Mouse (Mus musculus): Measurements from ENCODE around the gene Hip1r.

Hip1r gene

GRCm38 (mm10) chr5:124014791-124015251, 41.4 kb downstream of the Hip1r start:
- peak in 1 of 2 experiments; percentile 66 for DNase-seq (ENCODE audit: low read depth in 1 of 2, low spot score in 2 of 2)

DNA sequence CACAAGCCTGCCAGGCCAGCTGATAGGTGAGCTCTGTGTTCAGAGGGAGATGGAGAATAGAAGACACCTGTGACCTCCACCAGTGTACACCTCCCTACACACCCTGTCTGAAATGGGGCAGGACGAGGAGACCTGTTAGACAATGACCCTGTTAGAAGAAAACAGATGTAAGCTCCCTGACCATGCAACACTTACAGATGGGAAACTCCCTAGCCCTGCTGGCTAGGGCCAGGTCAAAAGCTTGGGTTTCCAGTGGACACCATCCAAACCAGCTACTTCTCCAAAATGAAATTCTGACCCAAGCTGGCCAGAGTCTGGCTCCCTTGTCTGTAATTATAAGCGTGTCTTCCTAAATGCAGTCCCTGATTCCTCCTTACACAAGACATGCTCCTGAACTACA, 42.3 kb downstream of the Hip1r start:
- DNase-seq (ENCODE audit: low read depth in 1 of 2, low spot score in 2 of 2) = no peak

DNA sequence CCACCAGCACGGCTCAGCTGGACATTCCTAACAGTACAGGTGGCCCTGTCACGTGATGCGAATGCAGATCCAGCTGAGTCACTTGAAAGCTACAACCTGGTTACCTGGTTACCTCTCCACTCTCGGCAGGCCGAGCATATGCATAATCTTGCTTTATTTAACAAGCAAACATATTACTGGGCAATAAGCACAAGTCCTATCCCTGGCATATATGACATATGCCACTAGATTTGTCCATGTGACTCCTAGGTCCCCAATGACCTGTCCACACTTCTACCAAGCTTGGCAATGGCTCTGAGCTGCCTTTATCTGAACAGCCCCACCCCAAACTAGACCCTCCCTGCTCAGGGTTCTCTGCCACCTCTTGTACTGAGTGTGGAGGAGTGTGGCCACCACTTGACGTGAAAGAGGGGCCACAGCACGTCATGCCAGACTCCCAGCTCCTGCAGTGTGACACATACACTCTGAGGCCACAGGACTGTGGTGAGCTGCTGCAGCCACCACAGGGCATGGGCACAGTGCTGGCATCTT, 42.9 kb downstream of the Hip1r start:
- DNase-seq (ENCODE audit: low read depth in 1 of 2, low spot score in 2 of 2) = no peak

DNA sequence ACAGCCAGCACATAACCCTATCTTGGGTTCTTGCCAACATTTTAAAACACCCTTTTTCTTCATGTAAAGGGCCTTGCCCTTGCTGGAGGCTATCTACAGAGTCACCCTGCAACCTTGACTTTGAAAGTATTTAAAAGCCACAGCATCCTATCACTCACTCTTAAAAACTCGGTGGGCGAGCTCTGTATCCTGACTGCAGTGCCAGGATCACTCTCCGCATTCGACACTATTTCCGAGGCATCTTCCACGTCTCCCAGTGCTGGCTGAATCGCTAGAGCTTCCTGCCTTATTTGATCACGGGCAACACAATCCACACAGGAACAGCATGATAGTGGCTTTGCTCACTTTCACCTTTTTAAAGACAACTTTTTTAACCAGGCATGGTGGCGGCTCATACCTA, 44.5 kb downstream of the Hip1r start:
- no peak for DNase-seq (ENCODE audit: low read depth in 1 of 2, low spot score in 2 of 2)

GRCm38 (mm10) chr5:124018651-124019050, 45.2 kb downstream of the Hip1r start:
- DNase-seq (ENCODE audit: low read depth in 1 of 2, low spot score in 2 of 2) = no peak

DNA sequence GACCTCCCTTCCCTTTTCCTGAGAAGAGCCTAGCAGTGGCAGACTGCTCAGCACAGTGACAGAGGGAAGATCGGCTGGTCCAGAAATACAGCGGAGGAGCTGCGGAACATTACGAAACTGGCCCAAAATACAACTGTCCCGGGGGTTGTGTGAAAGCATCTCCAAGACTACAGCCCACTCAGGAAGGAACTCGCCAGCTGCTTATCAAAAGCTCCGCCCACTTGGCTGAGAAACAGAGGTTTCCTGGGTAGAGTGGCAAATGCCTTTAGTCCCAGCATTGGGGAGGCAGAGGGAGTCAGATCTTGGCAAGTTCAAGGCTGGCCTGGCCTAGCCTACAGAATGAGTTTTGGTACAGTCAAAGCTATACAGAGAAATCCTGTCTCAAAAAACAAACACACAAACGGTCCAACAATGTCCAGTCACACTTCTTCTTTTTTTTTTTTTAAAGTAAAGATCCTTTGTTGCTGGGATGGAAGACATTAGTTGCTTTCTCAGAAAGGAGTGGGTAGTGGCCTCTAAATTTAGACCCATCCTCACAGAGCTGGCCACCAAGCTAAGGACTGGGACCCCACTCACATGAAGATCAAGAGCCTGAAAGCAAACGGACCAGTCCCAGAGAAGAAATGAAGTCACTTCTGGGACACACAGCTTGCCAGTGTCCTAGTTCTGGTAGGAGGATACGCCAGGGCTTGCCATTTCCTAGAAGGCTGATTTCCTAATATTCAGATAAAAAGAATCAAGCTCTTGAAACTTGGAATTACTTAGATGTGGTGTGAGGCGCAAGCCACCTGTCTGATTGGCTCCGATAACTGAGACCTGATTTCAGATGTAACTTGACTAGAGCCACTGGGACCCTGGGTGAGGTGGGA, 46.2 kb downstream of the Hip1r start:
- no peak for DNase-seq (ENCODE audit: low read depth in 1 of 2, low spot score in 2 of 2)

GRCm38 (mm10) chr5:124021148-124021547, 47.7 kb downstream of the Hip1r start:
- no peak for DNase-seq (ENCODE audit: low read depth in 1 of 2, low spot score in 2 of 2)

- DNase-seq (ENCODE audit: low read depth in 1 of 2, low spot score in 2 of 2) = no peak
Observed at GRCm38 (mm10) chr5:124021701-124022100, 48.3 kb downstream of the Hip1r start.

GRCm38 (mm10) chr5:124022365-124022764, 48.9 kb downstream of the Hip1r start:
- DNase-seq (ENCODE audit: low read depth in 1 of 2, low spot score in 2 of 2) = no peak

GRCm38 (mm10) chr5:124024677-124025076, 51.2 kb downstream of the Hip1r start:
- DNase-seq (ENCODE audit: low read depth in 1 of 2, low spot score in 2 of 2) = no peak

DNA sequence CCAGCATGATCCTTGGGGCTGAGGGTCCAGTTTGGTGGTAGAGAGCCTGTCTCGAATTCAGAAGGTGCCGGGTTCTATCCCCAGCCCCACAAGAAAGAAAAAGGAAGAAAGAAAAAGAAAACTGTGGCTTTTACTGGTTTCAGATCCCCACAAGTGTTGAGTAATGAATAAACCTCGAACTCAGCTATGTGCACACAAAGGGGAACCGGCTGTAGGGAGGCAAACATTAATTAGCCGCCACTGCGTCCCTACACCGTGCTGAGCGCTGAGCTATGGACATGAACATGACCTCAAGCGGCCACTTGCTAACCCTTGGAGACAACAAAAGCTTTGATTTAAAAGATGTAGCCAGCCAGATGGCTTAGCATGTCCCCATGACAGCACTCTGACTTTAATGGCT, 51.7 kb downstream of the Hip1r start:
- DNase-seq (ENCODE audit: low read depth in 1 of 2, low spot score in 2 of 2) = peak in 1 of 2 experiments; percentile 52

DNA sequence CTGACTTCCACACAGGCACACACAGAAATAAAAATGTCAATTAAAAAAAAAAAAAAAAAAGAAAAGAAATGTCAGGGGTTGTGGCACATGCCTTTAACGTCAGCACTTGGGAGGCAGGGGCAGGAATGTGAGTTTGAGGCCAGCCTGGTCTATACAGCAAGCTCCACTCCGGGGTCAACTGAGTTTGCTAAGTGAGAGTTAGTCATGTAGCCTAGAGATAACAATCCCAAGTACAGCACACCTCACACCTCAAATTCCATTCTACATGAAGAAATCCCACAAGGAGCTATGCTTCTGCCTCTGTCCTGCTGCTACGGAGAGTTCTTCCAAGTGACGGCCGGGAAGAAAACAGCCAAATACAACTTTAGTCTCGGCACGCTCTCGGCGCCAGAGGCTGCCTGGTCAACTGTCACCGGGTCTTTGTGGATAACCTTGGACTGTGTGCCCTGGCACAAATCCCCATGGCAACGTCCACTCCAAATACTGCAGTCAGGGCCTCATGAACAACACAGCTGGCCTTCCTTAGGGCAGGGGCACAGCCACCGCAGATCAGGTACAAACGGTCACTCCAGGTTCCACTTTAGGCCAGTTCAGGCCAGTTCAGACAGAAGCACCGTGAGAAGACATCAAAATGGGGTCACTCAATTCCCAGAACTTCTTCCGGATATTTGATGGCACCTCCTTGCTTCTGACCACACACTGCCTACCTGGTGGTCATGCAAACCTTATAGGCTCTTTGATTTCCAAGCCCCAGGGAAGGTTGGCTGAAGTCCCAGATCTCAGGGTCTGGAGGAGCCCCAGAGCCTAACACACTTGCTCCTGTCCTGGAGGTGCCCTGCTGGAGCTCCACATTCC, 52.4 kb downstream of the Hip1r start:
- DNase-seq (ENCODE audit: low read depth in 1 of 2, low spot score in 2 of 2) = no peak

DNA sequence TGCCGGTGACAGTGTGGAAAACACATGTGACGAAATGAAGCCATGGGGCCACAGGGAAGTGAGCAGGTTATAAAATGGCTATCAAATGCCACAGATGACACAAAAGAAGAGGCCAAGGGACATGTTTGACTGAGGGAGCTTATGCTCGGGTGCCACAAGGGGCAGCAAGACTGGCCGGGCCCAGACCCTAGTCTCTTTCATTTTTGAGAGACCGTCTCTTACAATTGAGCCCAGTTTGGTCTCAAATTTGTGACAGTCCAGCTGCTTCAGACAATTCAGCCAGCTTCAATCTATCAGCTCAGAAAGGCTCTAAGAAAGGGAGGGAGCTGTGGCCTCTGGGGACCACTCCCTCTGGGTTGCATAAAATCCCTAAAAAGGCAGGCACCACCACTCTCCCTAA, 53.1 kb downstream of the Hip1r start:
- no peak for DNase-seq (ENCODE audit: low read depth in 1 of 2, low spot score in 2 of 2)

- DNase-seq (ENCODE audit: low read depth in 1 of 2, low spot score in 2 of 2) = no peak
Observed at GRCm38 (mm10) chr5:124027702-124028470, 54.5 kb downstream of the Hip1r start.

DNA sequence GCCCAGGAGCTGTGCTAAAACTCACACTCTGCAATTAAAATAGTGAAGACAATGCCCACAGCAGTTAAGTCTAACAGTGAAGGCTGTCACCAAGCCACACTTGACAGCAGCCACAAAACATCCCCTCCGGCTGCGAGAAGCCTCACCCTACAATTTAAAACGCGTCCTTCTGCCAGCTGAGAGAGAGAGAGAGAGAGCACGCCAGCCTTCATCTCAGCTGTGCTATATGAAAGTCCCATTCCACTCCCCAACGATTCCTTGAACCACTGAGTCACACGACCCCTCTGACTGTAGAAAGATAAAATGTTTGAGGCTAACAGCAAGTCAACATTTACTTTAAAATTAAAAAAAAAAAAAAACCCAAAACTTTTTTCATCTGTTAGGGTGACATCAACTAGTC, 55.3 kb downstream of the Hip1r start:
- no peak for DNase-seq (ENCODE audit: low read depth in 1 of 2, low spot score in 2 of 2)

DNA sequence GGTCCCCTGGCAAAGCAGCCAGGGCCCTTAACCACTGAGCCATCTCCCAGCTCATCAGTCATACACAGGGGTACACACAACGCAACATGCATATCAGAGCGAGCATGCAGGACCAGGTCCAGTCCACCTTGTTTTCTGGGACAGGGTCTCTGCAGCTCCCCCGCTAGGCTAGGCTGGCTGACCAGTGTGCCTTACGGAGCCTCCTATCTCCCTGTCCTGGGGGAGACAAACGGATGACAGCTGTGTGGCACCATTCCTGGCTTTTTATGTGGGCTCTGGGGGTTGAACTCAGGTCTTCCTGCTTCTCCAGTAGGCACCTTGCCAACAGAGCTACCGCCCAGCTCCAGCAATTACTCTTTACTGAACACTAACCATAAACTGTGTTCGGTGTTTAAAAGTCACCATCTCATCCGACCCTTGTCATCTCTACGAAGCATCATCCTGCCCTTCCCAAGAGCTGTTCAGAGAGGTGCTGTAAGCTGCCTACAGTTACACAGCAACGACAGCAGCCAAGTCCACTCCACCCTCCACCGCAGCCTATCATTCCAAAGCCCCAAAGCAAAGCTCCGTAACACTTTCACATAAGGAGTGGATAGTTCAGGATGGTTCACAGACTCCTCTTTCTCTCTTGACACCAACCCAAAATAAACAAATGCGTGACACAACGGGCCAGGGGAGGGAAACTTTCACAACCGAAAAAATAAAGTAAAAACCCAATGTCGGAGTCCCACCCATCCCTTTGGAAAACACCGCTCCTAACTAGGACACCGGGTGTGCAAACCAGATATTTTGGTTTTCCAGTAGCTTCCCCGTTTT, 56.0 kb downstream of the Hip1r start:
- no peak for DNase-seq (ENCODE audit: low read depth in 1 of 2, low spot score in 2 of 2)

GRCm38 (mm10) chr5:124030386-124031067, 57.1 kb downstream of the Hip1r start:
- DNase-seq (ENCODE audit: low read depth in 1 of 2, low spot score in 2 of 2) = no peak

- DNase-seq (ENCODE audit: low read depth in 1 of 2, low spot score in 2 of 2) = no peak
Observed at GRCm38 (mm10) chr5:124031068-124031955, 57.9 kb downstream of the Hip1r start.

Measured in monocyte, adult 2 months (primary cell).